Comparison of ENCODE assay signal across 7 mouse cellular contexts in the genomic region with DNA sequence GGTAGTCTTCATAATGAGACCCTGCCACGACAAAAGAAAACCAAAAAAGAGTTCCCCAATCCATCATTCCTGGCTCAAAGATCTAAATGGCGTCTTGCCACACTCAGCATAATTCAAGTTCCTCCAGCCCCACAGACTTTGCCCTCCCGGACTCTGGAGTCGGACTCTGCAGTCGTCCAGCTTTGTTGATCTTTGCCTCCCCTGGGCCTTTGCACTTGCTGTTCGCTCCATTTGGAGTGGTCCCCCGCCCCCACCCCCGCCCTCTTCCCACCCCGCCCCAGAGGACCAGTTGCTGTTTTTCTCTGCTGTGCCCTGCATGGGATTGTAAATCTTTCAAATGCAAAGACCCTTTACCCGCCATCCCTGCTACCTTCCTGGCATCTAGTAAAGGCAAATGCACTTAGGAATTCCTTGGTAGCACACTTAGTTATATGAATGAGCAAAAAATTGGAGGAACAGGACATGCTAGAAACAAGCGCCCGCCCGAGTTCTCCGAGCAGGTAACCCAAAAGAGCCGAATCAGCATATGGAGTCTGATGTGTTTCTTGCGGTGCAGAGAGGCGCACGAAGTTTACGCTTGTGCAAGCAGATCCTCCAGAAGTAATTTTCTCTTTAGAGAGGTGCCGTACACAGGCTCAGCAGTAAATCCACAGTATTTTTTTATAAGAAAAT. TPM values are rescaled to one million over a fixed set of nuclear protein-coding genes. Genes with fewer than 3 reads are reported as not detected.
DNase-seq lines count a peak whose midpoint lies in the region; ATAC-seq and TF ChIP-seq lines count a peak whose summit lies in the region.

No protein-coding gene starts in this region.

- H3K9me3 ChIP-seq in ES-E14 (ENCODE audit: control insufficient read depth, insufficient read depth, low read depth, low read length): no peaks in the 10 kb centered on the region
- H3K9me3 ChIP-seq in embryonic facial prominence, embryonic 12.5 days: no peaks in the 10 kb centered on the region
- no peaks in the 10 kb centered on the region for H3K9me3 ChIP-seq in liver, embryonic 16.5 days (replicated peaks; ENCODE audit: control insufficient read depth, low read length)

- no peak for DNase-seq in ES-E14 (ENCODE audit: low read depth, low spot score)
- DNase-seq in kidney, adult 18-20 months: peak; percentile 71
- no peak for DNase-seq in ovary, postnatal 14 days (ENCODE audit: low spot score)
- no peak for DNase-seq in left cerebral cortex, postnatal 4 days
- no peak for DNase-seq in right cerebral cortex, adult 18-20 months

- ATAC-seq in embryonic facial prominence, embryonic 12.5 days (ENCODE audit: insufficient number of reproducible peaks, insufficient read depth, low FRiP score, low TSS enrichment): no peak
- no peak for ATAC-seq in liver, embryonic 16.5 days (ENCODE audit: low read depth)

- in situ Hi-C loops in ES-E14 (cut with MboI; ENCODE audit: low sequenced_read_pairs in 2 of 2, unreplicated experiment in 2 of 2): loop anchor here in 1 of 2 experiments (25.0 kb wide), 1 partner anchor 168 kb away; no protein-coding TSS in a partner anchor

- H3K9ac ChIP-seq in ES-E14 (ENCODE audit: insufficient read depth, low read depth, low read length, poor library complexity, severe bottlenecking): peak overlapping the region; percentile 83; the same call in 1 of the 2 replicates
- no peak overlapping the region for H3K9ac ChIP-seq in embryonic facial prominence, embryonic 12.5 days
- H3K9ac ChIP-seq in liver, embryonic 16.5 days (ENCODE audit: low read depth, low read length): no peak overlapping the region

- H3K4me2 ChIP-seq in embryonic facial prominence, embryonic 12.5 days (replicated peaks): peak overlapping the region; percentile 41
- H3K4me2 ChIP-seq in liver, embryonic 16.5 days (ENCODE audit: low read depth, low read length): peak overlapping the region; percentile 21; the same call in 1 of the 2 replicates

- peaks cover 13% of the 10 kb centered on the region; the same call in 1 of the 2 replicates for H3K27me3 ChIP-seq in embryonic facial prominence, embryonic 12.5 days
- H3K27me3 ChIP-seq in liver, embryonic 16.5 days (ENCODE audit: control insufficient read depth, insufficient read depth, low read depth, low read length): no peaks in the 10 kb centered on the region

- 30% methylated on average over 20 of the region's 20 CpGs for WGBS in embryonic facial prominence, embryonic 12.5 days
- 49% methylated on average over 20 of the region's 20 CpGs for WGBS in liver, embryonic 16.5 days (ENCODE audit: insufficient replicate concordance)

- H3K27ac ChIP-seq in ES-E14 (ENCODE audit: insufficient read depth, low read depth, low read length, poor library complexity, severe bottlenecking): peak overlapping the region; percentile 98
- no peak overlapping the region for H3K27ac ChIP-seq in embryonic facial prominence, embryonic 12.5 days
- no peak overlapping the region for H3K27ac ChIP-seq in liver, embryonic 16.5 days (ENCODE audit: low read length)

- H3K4me1 ChIP-seq in ES-E14 (ENCODE audit: control insufficient read depth in 2 of 2, insufficient read depth in 2 of 2, low read length in 2 of 2, poor library complexity in 1 of 2): peaks cover 7 to 9% of the 10 kb centered on the region in 2 experiments
- 0 out of 2 replicates have a peak, but pooled peaks cover 8% of the 10 kb centered on the region for H3K4me1 ChIP-seq in embryonic facial prominence, embryonic 12.5 days
- no peaks in the 10 kb centered on the region for H3K4me1 ChIP-seq in liver, embryonic 16.5 days (ENCODE audit: control insufficient read depth, low read depth, low read length)

- intact Hi-C loops in left cerebral cortex, postnatal 4 days (cut with DNase I): no loop called here

- H3K36me3 ChIP-seq in ES-E14 (ENCODE audit: control insufficient read depth, insufficient read depth, low read length, poor library complexity, severe bottlenecking): peaks cover 2% of the 10 kb centered on the region; the same call in 1 of the 2 replicates
- H3K36me3 ChIP-seq in embryonic facial prominence, embryonic 12.5 days: no peaks in the 10 kb centered on the region
- H3K36me3 ChIP-seq in liver, embryonic 16.5 days (ENCODE audit: control insufficient read depth, insufficient read depth): no peaks in the 10 kb centered on the region

- H3K4me3 ChIP-seq in ES-E14 (ENCODE audit: insufficient read depth in 1 of 2, low read depth in 1 of 2, low read length in 2 of 2, poor library complexity in 1 of 2, severe bottlenecking in 1 of 2): peak overlapping the region; percentile 46 to 77
- peak overlapping the region; percentile 7; the same call in 1 of the 2 replicates for H3K4me3 ChIP-seq in embryonic facial prominence, embryonic 12.5 days
- no peak overlapping the region for H3K4me3 ChIP-seq in liver, embryonic 16.5 days (ENCODE audit: low read depth, low read length)

TF ChIP-seq in ES-E14, 5 proteins besides CTCF, POLR2A, EP300 and RAD21:
- TF ChIP-seq CHD2 (IDR thresholded peaks at IDR 0.05; ENCODE audit: low read depth, low read length): no peak
- no peak for TF ChIP-seq ZC3H11A (IDR thresholded peaks at IDR 0.05; ENCODE audit: borderline replicate concordance, low read depth, low read length)
- TF ChIP-seq HCFC1 (IDR thresholded peaks at IDR 0.05; ENCODE audit: borderline replicate concordance, insufficient read depth, low read length): 0 out of 2 replicates have a peak, but pooled peaks have one; percentile 26
- TF ChIP-seq MAFK (IDR thresholded peaks at IDR 0.05; ENCODE audit: insufficient read depth, low read depth, low read length): peak; percentile 96
- TF ChIP-seq ZNF384 (IDR thresholded peaks at IDR 0.05; ENCODE audit: low read depth, low read length): no peak

RNA-seq across cellular contexts. Expression of a gene that starts 54.9 kb away (rescaled TPM):
- 65.0 and 65.5 TPM in 2 replicates for total RNA-seq in ES-E14 (2012; rRNA removed)
- polyA plus RNA-seq in embryonic facial prominence, embryonic 12.5 days (2016; fragmentation: Nextera tagmentation; extraction: Ambion mirVana): 29.8 and 31.5 TPM in 2 replicates
- polyA plus RNA-seq in liver, embryonic 16.5 days (2015; fragmentation: Nextera tagmentation; extraction: Ambion mirVana): 6.4 TPM in 2 replicates
- total RNA-seq in left cerebral cortex, postnatal 4 days (2021): 10 to 100 TPM; 33.3 to 36.0 TPM
